Mouse (Mus musculus): ENCODE measurements around the gene Gpr156.

DNA sequence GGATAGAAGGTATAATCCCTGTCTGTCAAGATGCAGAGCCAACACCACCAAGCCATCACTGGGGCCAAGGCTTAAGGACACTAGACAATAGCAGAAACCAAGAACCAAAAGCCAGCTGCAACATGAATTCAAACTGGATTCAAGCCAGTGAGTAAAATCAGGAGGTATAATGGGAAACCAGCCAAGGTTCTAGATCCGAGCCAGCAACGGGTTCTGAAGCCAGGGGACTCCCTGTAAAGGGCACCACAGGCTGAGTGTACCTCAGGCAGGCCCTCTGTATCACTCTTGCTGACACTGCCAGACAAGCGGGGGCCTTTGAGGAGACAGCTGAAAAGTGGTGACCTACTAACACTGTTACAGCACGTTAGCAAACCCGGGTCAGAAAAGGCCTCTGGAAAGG, 55.2 kb downstream of the Gpr156 start:
- TF ChIP-seq CTCF (IDR thresholded peaks at IDR 0.05; ENCODE audit: low read depth): no peak
- no peak for TF ChIP-seq EP300 (optimal IDR thresholded peaks at IDR 0.05)
